Mouse (Mus musculus) neural tube, embryonic 10.5 days (tissue): ENCODE results near the gene Olfr5.
"Not testable (repeated sequence)": the region's sequence is repeated elsewhere in the genome, so short reads cannot be mapped to it uniquely, and the experiment has no call there.

Source experiments
- DNase-seq: peaks from one replicate; pipeline ENCODE4 v3.0.0-alpha.2; 2017; ENCODE audit warnings: low spot score; ENCODE audit errors: extremely low spot score

The Olfr5 gene

DNA sequence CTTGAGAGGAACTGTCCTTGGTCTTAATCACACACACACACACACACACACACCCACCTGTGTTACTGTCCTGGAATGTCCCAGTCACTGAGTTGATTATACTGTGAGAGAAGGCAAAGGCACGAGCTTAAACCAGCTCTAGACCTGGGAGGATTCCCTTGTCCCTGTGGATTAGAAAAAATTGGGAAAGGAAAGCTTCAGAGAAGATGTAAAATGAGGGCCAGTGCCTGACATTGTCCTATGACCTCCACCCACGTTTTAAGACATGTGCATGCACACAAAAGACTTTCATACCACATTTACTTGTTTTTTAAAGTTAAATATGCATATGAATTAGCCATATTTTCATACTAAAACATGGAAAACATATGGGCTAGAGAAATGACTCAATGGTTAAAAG is at the start of gene Olfr5:
Olfr5 (minus strand) TSS at position 101 of the 400 bp plus-strand sequence.
- DNase-seq, result no peak

DNA sequence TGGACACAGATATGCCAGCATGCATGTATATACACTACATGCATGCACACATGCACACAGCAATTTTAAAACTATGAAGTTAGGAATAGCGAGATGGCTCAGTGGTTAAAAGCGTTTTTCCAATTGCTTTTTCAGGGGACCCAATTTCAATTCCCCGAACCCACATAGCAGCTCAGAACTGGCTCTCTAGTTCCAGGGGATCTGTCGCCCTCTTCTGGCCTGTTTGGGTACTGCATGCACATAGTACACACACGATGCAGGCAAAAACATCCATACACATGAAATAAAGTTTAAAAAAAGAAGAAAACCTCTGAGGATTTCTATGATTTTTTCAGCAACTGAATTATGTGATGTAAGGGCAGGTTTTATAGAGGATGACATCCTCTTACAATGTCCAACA is 39.4 kb upstream of the Olfr5 start:
- DNase-seq, result peak; percentile 17

DNA sequence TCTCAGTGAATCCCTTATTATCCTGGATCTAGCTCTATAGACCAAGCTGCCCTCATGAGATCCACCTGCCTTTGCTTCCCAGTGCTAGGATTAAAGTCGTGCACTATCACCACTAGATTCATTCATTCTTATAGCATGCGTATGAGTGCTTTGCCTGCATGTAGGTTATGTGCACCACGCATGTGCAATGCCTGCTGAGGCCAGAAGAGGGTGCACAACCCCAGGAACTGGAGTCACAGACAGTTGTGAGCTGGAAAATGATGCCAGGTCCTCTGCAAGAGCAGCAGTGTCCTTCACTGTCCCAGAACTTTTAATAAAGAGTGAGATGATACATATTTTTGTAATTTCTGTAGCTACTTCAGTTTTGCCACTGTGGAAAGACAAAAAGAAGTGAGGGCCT is 38.3 kb upstream of the Olfr5 start:
- DNase-seq, result no peak

DNA sequence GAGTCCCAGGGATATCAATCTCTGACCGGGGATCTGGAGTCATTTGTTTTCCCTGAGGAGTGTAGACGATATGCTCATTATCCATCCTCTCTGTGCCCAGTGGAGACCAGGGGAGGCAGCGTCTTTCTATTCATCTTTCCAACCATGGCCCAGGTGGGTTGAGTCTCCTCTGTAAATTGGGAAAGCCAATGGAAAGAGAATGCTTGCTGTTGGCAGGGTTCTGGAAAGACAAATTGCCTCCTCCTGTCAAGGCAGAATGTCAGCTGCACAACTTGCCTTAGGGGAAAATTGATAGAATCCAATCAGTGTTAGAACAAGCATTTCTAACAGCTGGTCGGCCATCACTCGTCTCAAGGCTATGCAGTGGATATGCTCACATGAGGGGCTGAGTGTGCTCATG is 36.1 kb upstream of the Olfr5 start, which contains the start of gene Olfr1349:
Olfr1349 (minus strand) TSS at position 101 of the 400 bp plus-strand sequence.
- DNase-seq, result no peak

DNA sequence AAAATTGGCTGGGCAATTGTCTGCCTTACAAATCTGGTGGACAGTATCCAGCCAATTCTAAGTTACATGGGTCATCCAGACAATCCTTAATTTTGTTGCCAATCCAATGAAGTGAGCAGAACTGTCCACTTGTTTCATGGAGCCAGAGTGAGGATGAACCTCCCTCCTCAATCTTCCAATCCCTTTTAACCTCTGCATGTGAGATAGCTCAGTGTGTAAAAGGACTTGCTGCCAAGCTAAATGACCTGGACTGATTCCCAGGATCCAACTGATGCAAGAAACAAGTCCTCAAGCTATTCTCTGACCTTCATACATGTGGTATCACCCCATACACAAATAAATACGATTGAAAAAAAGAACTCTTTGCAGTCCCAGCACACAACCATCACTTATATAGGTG is 34.9 kb upstream of the Olfr5 start:
- no peak for DNase-seq

DNA sequence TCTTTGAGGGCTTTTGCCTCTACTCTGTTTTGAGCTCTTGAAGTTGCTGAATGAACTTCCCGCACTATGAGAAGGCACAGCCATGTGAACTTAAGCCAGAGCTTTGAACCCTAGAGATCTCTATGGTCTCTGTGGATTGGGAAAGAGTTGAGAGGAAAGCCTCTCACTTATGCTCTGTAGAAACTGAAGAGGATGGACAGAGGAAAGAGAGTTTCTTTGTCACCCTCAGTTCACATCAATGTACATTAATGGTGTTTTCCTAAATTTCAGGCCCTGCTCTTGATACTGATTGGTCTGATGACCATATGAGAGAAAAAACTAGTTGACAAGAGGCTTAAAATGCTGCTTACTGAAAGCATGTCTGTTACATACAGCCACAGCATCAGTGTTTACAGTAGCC is 21.9 kb upstream of the Olfr5 start, which contains the start of gene Olfr1348:
Olfr1348 (minus strand) TSS at position 101 of the 400 bp plus-strand sequence.
- no peak for DNase-seq

DNA sequence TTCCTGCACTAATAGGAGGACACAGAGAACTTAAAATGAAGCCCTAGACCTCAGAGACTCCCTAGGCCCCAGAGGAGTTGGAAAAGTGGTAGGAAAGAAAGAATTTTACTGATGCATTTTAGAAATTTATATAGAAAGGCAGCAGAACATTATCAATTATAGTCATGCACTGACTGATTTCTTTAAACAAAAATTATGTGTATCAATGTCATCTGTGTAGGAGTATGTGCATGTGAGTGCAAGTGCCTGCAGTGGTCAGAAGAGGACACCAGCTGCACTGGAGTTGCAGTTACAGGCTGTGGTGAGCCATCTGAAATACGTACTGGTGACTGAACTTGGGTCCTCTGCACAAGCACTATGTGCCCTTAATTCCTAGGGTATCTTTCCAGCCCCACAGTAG is 12.9 kb upstream of the Olfr5 start, which contains the start of gene Olfr1347:
Olfr1347 (minus strand) TSS at position 101 of the 400 bp plus-strand sequence.
- no peak for DNase-seq

DNA sequence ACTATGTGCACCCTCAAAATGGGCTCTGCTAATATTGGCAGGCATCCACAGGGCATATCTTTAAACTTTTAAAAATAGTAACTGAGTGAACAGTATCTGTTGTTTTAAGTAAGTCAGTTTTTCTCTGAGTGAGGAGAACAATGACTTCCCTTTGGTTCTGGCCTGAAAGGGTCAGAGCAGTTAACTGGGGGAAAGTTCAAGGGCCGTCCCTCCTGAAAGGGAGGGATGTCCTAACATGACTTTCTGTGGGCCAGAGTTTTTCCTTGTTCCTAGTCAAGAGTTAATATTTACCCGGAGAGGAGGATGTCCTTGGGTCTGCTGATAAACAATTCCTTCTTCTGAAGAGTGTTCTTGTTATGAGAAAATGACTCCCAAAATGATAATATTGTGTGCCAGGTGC is 9.1 kb downstream of the Olfr5 start:
- not testable (repeated sequence) for DNase-seq

DNA sequence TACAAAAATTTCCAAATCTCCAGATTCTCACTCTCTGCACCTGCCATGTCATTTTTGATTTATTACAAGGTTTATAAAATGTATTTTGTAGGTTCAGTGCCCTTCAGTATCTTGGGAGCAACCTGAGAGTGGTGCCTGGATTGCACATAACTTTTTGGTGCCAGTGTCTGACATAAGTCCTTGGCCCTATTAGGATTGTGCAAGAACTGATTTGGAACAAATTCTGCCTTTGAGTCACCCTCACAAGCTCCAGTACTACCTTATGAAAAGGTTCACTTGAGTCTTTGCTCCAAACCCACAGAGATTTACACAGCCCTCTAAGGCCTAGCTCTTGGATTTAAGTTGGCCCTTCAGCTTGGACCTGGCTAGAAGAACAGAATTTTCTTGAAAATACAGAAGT is 19.8 kb downstream of the Olfr5 start, which contains the start of gene Olfr1346:
Olfr1346 (plus strand) TSS at position 151 of the 400 bp plus-strand sequence.
- DNase-seq, result no peak

DNA sequence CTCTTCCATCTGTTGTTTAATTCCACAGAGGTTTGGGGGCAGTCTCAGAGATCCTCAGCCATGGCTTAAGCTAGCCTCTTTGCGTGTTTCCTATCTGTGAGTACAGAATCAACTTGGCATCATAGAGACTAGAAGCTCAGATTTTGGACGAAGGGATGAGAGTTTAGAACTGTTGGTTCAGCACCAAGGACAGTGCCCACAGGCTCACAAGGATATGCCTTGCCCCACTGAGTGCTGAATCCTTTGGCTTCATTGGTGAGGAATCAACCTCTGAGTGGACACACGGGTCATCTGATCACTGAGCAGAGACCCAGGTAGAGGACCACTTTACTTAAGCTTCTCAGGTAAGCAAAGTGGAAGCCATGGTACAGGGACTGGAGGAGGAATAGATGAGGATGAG is 30.3 kb downstream of the Olfr5 start:
- no peak for DNase-seq

DNA sequence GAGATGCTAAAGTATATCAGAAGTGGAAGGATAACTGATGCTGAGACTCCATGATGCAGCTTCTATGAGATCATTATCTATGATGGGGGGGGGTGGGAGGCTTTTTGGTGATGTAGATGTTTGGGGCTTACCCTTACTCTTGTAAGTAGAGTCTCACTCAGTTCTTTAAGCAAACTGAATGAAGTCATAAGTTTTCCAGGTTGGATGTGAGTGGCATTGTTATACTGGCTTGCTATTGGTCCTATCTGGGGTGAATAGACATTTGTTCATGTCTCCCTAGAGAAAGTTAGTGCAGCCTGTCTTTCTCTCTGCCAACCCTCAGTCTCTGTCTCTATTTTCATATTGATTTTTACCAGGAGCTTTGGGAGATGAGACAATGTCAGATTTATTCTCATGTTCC is 30.9 kb downstream of the Olfr5 start, which contains the start of gene Olfr1336:
Olfr1336 (plus strand) TSS at position 301 of the 400 bp plus-strand sequence.
- DNase-seq, result no peak

DNA sequence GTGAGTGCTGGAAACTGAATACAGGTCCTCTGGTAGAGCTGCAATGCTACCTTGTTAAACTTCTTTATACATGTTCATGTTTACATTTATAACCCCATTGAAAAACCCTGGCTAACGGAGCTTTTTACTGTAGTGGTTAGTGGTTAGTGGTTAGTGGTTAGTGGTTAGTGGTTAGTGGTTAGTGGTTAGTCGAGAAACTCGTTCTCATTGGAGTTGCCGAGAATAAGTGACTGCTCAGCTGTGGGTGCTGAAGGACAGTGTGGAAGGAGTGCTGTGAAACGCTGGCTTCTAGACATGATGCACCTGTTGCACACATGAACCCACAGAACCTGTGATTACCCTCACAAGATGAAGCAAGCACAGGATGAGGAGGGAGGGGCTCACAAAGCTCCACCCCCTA is 39.0 kb downstream of the Olfr5 start:
- no peak for DNase-seq

DNA sequence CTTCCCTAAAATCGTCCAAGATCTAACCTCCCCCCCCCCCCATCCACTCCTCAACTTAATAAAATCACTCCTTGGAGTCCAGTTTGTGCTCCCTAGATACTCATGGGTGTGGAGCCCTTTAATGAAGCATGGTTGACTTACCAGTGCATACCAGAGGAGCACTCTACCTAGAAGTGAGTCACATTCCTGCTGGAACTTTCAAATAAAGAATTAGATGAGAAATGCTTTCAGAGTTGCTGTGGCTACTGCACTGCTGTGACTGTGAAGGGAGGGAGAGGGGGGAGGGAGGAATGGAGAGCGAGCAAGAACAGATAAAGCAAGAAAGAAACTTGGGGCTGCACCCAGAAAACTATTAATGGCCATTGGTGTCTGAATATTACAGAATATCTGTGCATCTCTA is 45.6 kb downstream of the Olfr5 start:
- no peak for DNase-seq

DNA sequence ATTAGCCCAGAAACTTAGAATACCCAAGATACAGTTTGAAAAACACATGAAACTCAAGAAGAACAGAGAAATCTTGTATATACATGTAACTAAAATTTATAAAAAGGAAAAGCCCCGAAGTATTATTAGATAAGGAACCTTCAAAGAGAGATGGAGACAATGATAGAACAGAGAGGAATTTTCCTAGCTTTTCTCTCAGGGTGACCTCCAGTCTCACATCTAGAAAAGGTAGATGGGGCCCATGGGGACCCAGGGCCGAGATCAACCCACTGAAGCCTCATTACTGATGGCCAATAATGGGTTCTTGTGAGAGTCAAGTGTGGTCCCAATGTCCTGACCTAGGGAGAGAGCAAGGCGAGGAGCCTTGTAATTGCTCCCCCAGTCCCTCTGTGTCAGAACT is 48.4 kb downstream of the Olfr5 start, which contains the start of gene Olfr1344:
Olfr1344 (plus strand) TSS at position 301 of the 400 bp plus-strand sequence.
- DNase-seq, result no peak

DNA sequence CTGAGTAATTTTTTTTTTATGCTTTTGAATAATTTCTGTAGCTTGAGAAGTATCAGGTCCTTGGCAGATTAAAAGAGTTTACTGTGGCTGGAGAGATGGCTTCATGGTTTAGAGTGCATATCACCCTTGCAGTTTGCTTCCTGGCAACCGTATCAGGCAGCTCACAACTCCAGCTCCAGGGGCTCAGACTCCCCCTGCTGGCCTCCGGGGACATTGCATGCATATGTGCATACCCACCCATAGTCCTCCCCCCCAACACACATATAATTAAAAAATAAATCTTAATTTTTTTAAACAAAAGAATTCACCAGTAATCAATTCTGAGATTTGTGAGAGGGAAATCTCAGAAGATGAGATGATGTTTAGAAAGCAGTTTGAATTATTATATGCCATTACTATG is 56.4 kb downstream of the Olfr5 start:
- no peak for DNase-seq

DNA sequence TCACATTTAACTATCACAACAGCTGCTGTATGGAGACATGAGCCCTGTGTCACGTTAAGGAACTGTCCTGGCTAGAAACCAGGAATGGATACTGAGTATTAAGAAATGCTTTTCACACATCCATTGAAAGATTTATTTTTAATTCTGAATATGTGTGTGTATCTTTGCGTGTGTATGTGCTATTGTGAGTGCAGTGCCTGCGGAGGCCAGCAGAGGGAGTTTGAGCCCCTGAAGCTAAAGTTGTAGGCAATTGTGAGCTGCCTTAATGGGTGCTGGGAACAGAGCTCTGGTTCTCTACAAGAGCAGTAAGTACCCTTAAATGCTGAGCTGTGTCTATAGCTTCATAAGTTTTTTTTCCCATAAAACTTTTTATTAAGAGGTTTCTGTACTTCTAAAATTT is 57.4 kb downstream of the Olfr5 start:
- no peak for DNase-seq
